Mouse (Mus musculus): ENCODE measurements around the gene 3110082I17Rik.
A peak's percentile ranks its signal among the peaks of the same experiment; 100 is the strongest.

3110082I17Rik gene

GRCm38 (mm10) chr5:139417480-139417879, 42.8 kb downstream of the 3110082I17Rik start:
- DNase-seq, result no peak

DNA sequence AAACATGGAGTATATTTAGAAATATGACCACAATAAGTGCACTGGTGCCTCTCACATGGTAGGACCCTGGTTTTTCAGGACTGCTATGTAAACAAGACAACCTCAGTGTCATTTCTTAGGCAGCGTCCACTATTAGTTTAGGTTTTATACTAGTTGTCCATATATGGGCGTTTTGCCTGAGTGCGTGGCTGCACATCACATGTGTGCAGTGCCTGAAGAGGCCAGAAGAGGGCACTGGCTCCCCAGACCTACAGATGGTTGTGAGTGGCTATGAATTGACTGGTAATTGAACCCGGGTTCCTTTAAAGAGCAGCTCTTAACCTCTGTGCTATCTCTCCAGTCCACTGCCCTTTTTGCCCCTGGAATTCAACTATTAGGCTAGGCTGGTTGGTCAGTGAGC, 43.4 kb downstream of the 3110082I17Rik start:
- DNase-seq, result no peak

DNA sequence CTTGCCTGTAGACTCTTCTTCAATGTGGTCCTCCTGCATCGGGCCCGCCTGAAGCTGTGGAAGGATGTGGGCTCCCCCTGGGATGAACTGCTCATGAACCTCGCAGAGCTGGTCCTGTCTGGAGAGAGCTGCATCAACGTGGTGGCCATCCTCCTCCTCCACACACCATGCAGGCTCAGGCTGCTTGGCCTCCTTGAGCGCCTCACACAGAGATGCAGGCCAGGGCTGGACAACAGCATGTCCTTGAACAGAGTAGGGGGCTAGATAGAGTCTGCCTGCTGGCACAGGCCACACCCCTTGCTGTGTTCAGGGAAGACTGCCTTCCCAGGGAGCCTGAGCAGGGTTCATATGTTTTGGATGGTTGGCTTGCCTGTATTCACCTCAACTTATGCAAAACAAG, 45.3 kb downstream of the 3110082I17Rik start:
- no peak for DNase-seq

DNA sequence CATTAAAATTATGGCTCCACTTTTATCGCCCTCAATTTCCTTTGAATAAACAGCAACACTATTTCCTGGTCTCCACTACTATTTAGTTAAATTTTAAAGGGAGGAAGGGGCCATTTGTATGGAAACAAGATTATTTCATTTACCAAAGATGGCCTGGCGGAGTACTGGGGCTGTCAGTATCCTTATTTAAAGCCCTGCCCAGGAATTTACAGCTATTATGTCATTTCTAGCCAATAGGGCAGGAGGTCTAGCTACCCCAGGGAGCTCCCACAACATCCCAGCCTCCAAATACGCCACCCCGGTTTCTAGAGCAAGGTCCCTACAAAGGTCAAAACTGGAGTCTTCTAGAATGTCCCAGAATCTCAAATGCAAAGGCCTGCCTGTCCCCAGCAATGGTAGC, 46.8 kb downstream of the 3110082I17Rik start:
- DNase-seq, result no peak

DNA sequence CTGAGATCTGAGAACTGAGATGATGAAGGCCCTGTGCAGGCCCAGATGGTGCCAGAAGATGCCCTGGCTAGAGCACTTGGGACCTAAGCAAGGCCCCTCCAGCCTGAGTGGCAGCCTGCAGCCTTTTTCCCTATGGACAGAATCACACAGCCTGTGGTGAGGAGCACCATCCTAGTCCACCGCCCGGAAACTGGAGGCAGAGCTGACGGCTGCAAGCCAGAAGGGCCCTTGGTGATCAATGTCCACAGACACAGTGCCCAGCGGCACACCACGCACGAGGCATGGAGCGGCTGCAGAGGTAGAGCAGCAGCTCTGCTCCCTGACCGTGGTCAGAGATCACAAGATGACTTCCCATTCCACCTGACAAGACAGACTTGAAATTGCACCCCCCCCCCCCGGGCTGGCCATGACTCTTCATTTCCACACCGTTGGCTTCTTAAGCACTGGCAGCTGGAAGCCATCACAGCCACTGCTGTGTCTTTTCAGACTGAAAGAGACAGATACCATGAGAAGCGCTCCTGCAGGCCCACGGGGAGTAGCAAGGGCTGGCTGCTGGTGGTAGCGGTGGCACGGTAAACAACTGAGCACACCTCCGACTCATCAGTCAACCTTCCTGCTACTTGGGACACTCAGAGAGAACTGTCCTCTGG, 48.5 kb downstream of the 3110082I17Rik start:
- peak; percentile 30 for DNase-seq

DNA sequence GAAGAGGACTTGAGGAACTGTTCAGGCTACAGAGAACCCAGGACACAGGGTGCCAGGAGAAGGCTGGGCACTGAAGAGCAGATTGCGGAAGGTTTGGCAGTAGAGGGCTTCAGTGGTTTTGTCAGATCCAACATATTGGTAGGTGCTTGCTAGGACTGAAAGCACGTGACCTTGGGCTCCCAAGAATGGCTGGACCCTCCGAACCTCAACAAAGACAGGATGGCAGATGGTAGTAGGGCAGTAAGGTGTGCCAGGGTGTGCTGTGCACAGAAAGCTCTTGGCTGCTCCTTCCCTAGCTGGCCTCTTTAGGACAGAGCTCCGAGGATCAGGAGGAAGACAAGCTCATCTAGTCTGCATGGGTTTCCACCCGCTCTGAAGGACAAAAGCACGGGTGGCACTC, 49.2 kb downstream of the 3110082I17Rik start:
- DNase-seq, result no peak

DNA sequence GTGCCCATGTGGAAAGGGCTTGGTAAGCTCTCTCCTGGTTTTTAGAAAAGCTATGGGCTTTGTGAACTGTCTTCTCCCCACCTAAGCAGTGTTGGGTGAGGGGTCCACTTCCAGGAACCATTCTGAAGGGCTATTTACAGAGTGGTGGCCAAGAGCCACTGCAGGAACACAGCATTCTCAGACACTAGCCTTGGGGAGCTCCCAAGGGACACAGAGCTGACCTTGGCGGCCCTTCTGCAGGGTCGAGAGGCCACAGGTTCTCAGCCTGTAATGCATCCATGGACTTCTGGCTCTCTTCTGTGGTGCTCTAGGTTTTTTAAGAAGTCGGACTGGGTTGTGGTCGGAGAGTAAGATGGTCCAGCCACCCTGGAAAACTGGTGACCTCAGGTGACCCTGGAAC, 50.3 kb downstream of the 3110082I17Rik start:
- DNase-seq, result no peak

DNA sequence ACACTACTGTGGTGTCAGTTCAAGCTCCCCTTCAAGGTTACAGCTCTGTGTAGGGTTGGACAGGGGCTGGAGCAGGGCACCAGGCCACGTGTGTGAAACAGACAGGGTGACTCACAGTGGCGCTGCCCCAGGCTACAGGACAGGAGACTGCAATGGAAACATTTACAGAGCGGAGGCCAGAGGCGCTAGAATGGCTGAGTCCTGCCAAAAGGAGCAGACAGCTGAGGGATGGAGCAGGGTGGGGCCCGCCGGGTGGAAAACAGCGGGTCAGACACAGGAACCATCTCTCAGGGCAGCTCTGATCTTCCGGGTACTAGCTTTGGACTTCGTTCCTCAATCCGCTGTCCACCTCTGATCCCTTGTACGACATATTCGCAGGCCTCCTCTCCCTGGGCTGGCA, 50.9 kb downstream of the 3110082I17Rik start:
- peak; percentile 68 for DNase-seq

DNA sequence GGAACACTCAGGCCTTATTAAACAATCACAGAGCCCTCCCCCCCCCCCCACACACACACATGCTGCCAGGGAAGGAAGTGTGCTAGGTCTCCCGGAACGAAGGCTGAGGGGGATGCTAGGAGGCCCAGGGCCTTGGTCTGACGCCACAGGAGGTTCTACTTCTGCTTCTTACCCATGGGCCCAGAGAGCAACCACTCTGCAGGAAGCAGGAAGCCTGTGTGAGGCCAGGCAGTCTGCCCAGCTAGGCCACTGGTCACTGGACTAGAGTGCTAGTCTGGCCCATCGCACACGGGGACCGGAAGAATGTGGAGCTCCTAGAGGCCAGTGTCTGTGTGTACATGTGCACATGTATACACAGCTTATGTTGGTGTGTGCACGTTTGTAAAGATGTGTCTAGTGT, 51.8 kb downstream of the 3110082I17Rik start:
- peak; percentile 46 for DNase-seq

DNA sequence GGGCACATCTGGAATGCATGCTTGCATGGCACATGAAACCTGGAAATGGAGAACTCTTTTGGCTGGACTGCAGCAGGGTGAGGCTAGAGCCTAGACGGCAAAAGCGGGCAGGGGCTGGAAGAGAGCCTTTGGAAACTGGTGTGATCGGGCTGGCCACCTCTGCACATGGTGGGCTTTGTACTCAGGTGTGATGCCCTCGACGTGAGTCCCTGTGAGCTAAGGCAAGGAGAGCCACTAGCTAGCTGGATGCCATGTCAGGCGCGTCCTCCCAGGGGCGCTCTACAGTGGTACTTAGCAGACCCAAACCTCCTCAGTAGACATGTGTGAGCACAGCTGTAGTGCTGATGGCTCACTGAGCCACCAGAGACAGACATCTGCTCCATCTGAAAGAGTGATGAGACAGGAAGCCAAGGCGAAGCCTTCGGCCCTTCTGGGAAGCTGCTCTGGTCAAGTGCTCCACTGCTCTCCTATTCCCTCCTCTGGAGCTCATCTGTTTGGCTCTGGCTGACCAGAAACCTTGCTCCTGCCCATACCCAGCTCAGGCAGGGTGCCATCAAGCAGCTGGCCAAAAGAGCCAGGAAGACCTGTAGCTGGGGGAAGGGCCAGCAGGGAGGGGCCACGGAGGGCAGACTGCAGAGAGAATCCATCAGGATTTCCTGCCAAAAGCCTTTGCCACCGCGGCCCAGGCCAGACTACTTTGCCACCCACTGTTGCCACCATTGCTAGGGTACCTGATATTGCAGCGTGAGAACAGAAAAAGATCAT, 53.0 kb downstream of the 3110082I17Rik start:
- DNase-seq, result peak; percentile 40

DNA sequence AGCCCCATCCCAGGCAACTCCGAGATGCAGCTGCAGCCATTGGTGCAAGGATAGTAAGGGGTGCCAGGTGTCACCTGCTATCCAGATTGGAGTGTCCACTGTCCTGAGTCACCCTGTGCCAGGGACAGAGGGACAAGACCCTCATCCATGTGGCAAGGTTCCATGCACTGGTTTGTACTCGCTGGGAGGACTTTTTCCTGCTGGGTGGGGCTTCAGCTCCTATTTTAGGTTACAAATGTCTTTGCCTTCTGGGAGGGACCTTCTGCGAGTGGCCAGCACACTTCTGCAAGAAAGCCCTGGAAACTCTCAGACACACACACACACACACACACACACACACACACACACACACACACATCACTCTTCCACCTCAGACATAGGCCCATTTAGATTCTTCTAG, 54.4 kb downstream of the 3110082I17Rik start:
- no peak for DNase-seq

GRCm38 (mm10) chr5:139405478-139405877, 54.8 kb downstream of the 3110082I17Rik start:
- DNase-seq, result peak; percentile 53

DNA sequence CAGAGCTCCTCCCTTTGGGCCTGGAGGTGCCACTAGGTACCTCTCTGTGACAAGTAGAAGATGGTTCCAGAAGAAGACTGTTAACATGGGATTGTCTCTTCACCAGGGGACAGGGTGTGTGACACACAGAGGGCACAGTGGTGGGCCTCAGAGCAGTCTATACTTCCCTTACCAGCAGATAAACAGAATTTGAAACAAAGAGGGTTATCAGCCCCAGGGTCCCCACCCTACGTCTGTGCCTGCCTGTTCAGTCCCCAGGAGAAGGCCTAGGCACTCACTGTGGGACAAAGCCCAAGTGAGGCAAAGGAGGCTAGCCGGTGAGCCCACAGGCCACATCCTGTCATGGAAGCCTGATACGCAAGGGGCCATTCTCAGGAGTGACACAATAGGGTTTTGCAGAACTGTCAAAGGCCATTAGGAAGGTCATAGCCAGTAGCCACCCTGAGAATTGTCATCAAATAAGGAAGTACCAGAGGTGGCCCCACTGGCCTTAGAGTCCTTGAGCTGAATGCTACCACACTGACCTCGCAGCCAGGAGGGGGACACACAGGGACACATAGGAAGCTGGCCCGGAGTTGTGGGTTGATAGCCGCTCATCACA, 55.4 kb downstream of the 3110082I17Rik start, which contains the start of gene C130050O18Rik:
TSS of gene C130050O18Rik (plus strand) at position 480 of the 601 bp plus-strand sequence.
- DNase-seq, result no peak

- DNase-seq, result no peak
Observed at GRCm38 (mm10) chr5:139403692-139404260, 56.6 kb downstream of the 3110082I17Rik start.

DNA sequence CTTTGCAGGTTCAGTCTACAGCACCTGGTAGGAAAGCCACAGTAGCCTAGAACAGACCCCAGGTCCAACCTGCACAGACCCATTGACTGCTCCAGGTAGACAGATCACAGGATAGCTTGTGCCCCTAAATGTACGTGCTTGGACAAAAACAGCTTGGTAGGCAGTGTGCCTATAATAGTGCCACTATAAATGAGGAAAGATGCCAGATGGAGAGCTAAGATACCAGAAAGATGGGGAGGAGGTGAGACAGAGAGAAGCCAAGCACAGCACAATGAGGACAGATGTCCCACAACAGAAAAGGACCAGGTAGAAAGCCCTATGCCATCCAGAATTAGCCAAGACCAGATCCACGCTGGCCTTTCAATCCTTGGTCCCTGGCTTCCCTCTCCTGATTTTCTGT, 58.2 kb downstream of the 3110082I17Rik start:
- DNase-seq, result no peak

DNA sequence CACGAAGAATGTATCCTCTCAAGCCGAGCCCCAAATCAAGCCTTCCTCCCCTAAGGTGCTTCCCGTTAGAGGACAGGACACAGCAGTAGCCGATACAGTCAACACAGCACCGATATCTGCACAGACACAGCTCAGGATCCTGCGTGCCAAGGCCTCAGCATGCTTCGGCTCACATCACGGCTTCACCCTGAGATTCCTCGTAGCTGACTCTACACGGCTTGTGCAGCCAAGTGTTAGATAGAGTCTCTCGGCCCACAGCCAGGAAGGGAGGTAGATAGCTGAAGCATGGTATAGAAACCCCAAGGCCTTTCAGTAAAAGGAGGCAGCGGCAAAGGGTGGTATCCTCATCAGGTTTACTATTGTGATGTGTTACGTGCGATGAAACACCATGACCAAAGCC, 60.3 kb downstream of the 3110082I17Rik start:
- no peak for DNase-seq

DNA sequence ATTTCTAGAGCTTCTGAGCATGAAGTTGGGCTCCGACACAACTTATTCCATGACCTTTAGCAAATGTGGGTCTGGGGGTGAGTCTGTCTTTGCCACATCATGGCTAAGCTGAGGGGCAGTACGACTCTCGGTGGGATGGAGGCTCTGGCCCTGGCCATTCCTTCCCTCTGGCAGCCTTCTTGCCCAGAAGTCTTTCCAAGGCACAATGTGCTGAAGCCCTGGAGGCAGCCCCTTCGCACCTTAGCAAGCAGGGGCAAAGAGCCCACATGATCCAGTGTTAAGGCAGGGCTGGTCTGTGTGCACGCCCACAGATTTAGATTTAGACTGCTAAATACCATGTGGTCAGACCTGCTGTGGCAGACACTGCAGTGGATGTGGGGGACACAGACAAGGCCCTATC, 61.5 kb downstream of the 3110082I17Rik start:
- DNase-seq, result no peak

GRCm38 (mm10) chr5:139397959-139398753, 62.2 kb downstream of the 3110082I17Rik start:
- peak; percentile 94 for DNase-seq

DNA sequence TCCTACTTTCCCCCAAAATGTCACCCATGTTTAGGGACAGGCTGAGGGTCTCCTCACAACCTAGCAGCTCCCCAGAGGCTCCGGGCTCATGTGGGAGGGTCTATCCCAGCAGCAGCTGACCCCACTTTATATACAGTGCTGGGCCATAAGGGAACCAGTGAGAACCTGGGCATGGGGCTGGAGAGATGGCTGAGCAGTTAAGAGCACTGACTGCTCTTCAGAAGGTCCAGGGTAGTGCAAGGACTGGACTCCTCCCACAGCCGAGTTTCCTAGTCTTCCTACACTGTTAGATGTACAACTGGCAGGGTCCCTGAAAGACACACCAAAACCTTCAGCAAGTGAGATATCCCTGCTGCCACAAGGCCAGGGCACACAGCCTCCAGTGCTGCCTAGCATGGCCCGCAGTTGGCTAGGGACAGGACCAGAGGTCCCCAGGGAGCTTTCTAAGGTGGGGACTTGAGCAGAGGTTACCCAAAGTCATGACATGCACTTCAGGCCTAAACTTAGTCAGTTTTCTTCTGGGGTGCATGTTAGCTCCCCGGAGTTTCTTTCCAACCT, 62.9 kb downstream of the 3110082I17Rik start:
- no peak for DNase-seq

GRCm38 (mm10) chr5:139395528-139395927, 64.8 kb downstream of the 3110082I17Rik start:
- DNase-seq, result no peak

DNA sequence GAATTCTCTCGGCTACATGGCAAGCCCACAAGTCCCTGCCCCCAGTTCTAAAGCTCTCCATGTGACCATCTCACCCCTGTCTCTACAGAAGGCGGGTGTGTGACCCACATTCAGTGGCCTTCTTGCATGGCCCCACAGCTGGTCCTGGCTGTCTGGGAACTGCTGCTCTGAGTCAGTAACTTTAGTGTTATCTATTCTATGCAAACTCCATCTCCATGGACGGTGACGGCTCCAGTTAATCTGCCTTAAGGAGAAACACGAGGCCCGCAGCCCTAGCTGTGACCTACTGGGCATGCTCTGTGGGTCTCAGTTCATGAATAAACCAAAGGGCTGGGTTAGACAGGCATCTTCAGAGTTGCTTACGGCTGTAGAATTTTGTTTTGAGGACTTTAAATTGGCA, 65.9 kb downstream of the 3110082I17Rik start:
- no peak for DNase-seq

GRCm38 (mm10) chr5:139393197-139393588, 67.1 kb downstream of the 3110082I17Rik start:
- no peak for DNase-seq

Data from kidney, postnatal 10 days (tissue).